Mouse (Mus musculus) embryonic facial prominence, embryonic 13.5 days (tissue): ENCODE data around the gene Tial1. TPM values are rescaled to one million over a fixed set of nuclear protein-coding genes. Genes with fewer than 3 reads are reported as not detected.

ENCODE experiments used
- ATAC-seq: fragments of 200-750 bp; cut with Nextera tagmentation; 2 replicates; pipeline ENCODE4 v1.8.0; 2017; ENCODE audit warnings: low read depth; ENCODE audit not compliant: insufficient number of reproducible peaks, insufficient read depth, low FRiP score, low TSS enrichment
- H3K27ac ChIP-seq: fragments of 300-500 bp; sonication (generic); 2 replicates; pipeline ENCODE4 v1.5.1; 2015; ENCODE audit warnings: moderate library complexity, mild to moderate bottlenecking, inconsistent platforms
- H3K27me3 ChIP-seq: fragments of 300-500 bp; sonication (generic); 2 replicates; pipeline ENCODE4 v1.6.1; 2015; ENCODE audit warnings: mild to moderate bottlenecking, inconsistent platforms
- H3K36me3 ChIP-seq: fragments of 300-500 bp; sonication (generic); 2 replicates; pipeline ENCODE4 v1.6.1; 2015; ENCODE audit warnings: mild to moderate bottlenecking, inconsistent platforms
- H3K4me1 ChIP-seq: fragments of 300-500 bp; sonication (generic); 2 replicates; pipeline ENCODE4 v1.6.1; 2015; ENCODE audit warnings: inconsistent platforms
- H3K4me2 ChIP-seq: fragments of 300-500 bp; sonication (generic); 2 replicates; pipeline ENCODE4 v1.6.1; 2015; ENCODE audit warnings: moderate library complexity, mild to moderate bottlenecking, inconsistent platforms
- H3K4me3 ChIP-seq: fragments of 300-500 bp; sonication (generic); 2 replicates; pipeline ENCODE4 v1.5.1; 2015; ENCODE audit warnings: mild to moderate bottlenecking, inconsistent platforms
- H3K9ac ChIP-seq: fragments of 300-500 bp; sonication (generic); 2 replicates; pipeline ENCODE4 v1.6.1; 2015; ENCODE audit warnings: mild to moderate bottlenecking, inconsistent platforms
- H3K9me3 ChIP-seq: fragments of 300-500 bp; sonication (generic); 2 replicates; pipeline ENCODE4 v1.6.1; 2016; ENCODE audit warnings: inconsistent platforms
- WGBS: fragments of 180-500 bp; shearing (Covaris S2); methylation state at CpG from one replicate; pipeline ENCODE4 v1.1.7; 2015; ENCODE audit warnings: mixed read lengths; 5-methylcytosine and 5-hydroxymethylcytosine counted together
- polyA plus RNA-seq: library from polyadenylated mRNA; unstranded; fragments of >200 nt; fragmentation: Nextera tagmentation; extraction: Ambion mirVana; gene quantifications from 2 replicates; pipeline ENCODE4 v1.2.1, GENCODE M21; 2015

Tial1 gene
- polyA plus RNA-seq, result 37.9 and 45.4 TPM in 2 replicates

DNA sequence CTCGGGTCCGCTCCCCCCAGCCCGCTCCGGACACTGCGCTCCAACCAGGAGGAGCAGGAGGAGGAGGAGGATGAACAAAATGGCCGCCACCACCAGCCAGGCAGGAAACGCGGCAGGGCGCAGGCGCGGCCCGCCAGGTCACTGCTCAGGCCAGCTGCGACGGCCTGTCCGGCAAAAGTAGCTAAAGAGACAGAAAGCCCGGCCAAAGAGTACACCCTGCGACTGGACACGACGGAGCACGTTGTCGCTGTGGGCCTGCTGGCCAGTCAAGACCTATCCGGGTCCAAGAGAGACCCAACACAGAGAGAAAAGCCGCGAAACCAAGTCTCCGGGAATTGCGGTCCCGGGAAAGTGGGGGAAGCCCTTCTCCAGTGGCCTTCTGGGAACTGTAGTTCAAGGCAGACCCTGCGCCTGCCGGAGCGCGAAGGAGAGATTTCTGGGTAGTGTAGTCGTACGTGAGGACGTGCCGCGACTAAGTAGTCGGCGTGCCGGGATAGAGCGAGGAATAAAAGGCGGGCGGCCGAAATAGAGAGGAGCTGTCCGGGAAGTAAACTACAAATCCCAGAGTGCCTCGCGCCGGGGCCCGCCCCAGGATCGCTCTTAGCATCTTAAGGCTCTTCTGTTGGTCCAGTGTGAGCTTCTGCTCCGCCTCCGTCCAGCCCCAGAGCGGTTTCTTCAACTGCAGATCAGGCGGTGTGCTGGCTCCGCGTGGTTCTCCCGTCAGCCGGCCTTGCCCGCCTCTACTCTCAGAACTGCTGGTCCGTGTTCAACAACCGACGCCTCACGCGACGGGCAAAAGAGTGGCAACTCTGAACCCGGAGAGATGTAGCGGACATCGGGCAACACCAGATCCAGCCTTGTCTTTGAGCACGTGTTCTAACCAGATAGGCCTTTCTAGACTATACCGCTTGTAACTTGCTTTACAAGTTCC, at the start of gene Tial1:
TSS of gene Tial1 (minus strand) at position 433 of the 931 bp plus-strand sequence.
- no peaks in the 10 kb centered on the region for H3K9me3 ChIP-seq
- ATAC-seq, result peak; percentile 99
- H3K9ac ChIP-seq, result peak within 1 kb of the TSS; percentile 86
- H3K27ac ChIP-seq, result peak within 1 kb of the TSS; percentile 96
- peaks cover 21% of the 10 kb centered on the region for H3K4me1 ChIP-seq
- peak within 1 kb of the TSS; percentile 85 for H3K4me2 ChIP-seq
- WGBS, result 1% methylated on average over 69 of the region's 69 CpGs
- H3K4me3 ChIP-seq, result peak within 1 kb of the TSS; percentile 90
- no peaks in the 10 kb centered on the region for H3K27me3 ChIP-seq
- H3K36me3 ChIP-seq, result no peaks in the 10 kb centered on the region

DNA sequence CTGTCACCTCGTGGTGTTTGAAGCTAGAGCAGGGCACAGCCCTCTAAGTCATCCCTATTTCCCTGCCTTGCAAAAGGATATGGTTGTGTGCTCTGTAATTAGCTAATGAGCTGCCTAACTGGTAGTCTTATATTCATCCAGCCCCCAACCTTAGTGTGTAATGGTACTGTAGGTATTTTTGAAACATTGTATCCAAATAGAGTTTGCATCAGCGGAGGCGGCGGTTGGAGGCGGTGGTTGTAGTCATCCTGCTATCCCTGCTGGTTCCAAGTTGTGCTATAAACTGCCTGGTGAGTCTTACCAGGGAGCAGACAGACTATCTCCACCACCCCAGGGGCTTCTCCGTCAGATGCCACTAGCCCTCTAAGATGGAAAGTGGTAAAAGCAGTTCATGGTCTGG, 42.6 kb upstream of the Tial1 start:
- Histone ChIP-seq H3K9me3 (no peaks in the 10 kb centered on the region), H3K27ac (no peak overlapping the region), H3K9ac (no peak overlapping the region), H3K4me1 (no peaks in the 10 kb centered on the region), H3K27me3 (no peaks in the 10 kb centered on the region), H3K4me2 (no peak overlapping the region), H3K36me3 (no peaks in the 10 kb centered on the region), H3K4me3 (no peak overlapping the region)
- ATAC-seq, result no peak
- WGBS, result 85% methylated on average over 6 of the region's 6 CpGs

DNA sequence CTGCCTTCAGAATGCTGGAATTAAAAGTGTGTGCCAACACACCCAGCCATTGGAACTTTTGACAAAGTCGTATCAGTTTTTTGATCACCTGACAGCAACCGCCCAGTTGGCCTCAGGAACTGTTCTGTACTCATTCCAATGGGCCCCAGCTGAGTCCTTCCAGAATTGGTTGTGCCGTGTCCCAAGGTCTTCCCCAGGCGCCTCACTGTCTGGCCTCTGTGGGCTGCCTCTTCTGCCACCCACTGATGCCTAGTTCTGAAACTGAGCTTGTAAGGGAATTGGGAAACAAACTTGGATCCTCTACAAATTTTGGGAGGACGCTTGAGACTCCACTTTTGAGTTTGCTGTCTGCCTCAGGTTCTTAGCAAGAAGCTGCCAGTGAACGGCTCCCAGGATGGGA, 38.3 kb upstream of the Tial1 start:
- Histone ChIP-seq H3K4me1 (no peaks in the 10 kb centered on the region), H3K4me3 (no peak overlapping the region), H3K27ac (no peak overlapping the region), H3K36me3 (no peaks in the 10 kb centered on the region), H3K4me2 (no peak overlapping the region), H3K9me3 (no peaks in the 10 kb centered on the region), H3K27me3 (no peaks in the 10 kb centered on the region), H3K9ac (no peak overlapping the region)
- 76% methylated on average over 6 of the region's 6 CpGs for WGBS
- no peak for ATAC-seq

DNA sequence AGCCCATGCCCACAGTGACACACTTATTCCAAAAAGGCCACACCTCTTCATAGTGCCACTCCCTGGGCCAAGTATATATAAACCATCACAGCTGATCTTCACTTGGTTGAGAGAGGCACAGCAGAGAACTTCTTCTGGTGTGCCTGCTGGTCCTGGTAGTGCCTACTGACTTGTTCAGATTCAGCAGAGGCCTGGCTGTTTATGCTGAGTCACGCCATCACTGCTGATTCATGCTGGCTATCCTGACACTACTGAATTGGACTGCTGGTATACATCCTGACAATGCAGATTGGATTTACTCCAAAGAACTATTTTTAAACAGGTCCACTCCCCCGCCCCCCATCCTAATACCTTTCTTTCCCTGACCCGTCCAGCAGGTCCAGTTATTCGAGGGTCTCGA, 33.0 kb upstream of the Tial1 start:
- ATAC-seq, result no peak
- H3K27ac ChIP-seq, result no peak overlapping the region
- H3K27me3 ChIP-seq, result no peaks in the 10 kb centered on the region
- no peaks in the 10 kb centered on the region for H3K4me1 ChIP-seq
- H3K9ac ChIP-seq, result no peak overlapping the region
- WGBS, result 90% methylated on average over 5 of the region's 5 CpGs
- H3K36me3 ChIP-seq, result no peaks in the 10 kb centered on the region
- no peak overlapping the region for H3K4me3 ChIP-seq
- no peak overlapping the region for H3K4me2 ChIP-seq
- H3K9me3 ChIP-seq, result no peaks in the 10 kb centered on the region

DNA sequence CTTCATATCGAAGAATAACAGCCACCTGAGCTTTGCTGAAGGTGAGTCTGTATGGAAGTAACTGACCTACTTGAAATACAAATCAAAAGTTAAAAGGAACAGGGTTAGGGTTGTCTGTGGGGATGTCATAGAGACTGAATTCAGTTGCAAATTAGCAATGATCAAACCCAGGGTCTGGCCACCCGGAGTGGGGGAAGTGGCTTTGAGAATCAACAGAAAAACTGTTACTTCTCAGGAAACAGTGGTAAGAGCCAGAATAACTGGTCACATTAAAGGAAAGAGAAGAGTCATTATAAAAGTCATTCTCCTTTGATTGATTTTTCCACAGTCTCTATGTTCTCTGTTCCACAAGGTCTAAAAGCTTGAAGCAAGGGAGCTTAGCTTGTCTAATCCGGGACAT, 27.5 kb upstream of the Tial1 start:
- Histone ChIP-seq H3K4me1 (no peaks in the 10 kb centered on the region), H3K9me3 (peaks cover 19% of the 10 kb centered on the region), H3K9ac (no peak overlapping the region), H3K27me3 (no peaks in the 10 kb centered on the region), H3K4me3 (no peak overlapping the region), H3K27ac (no peak overlapping the region), H3K4me2 (no peak overlapping the region), H3K36me3 (no peaks in the 10 kb centered on the region)
- WGBS, result 92% methylated on average over 3 of the region's 3 CpGs
- no peak for ATAC-seq

DNA sequence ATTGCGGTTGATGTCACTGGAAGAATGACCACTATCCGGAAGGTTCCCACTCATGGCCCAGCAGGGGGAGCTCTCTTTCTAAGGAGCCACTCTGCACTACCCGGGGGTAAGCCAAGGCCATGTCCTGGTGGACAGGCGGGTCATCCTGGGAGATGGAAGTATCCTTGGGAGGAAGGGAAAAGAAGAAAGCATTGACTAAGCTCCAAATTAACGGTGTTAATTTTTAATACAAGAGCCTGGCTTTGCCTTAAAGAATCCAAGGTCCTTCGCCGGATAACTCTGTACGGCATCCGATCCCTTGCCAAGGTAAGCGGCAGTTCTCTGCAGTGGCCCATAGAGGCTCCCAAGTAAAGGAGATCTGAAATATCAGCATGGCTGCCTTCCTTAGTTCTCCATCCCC, 12.8 kb upstream of the Tial1 start:
- Histone ChIP-seq H3K4me1 (no peaks in the 10 kb centered on the region), H3K27ac (no peak overlapping the region), H3K4me3 (no peak overlapping the region), H3K9ac (no peak overlapping the region), H3K36me3 (no peaks in the 10 kb centered on the region), H3K27me3 (no peaks in the 10 kb centered on the region), H3K4me2 (peak overlapping the region; percentile 47), H3K9me3 (peaks cover 8% of the 10 kb centered on the region; the same call in 1 of the 2 replicates)
- ATAC-seq, result no peak
- WGBS, result 39% methylated on average over 10 of the region's 10 CpGs

DNA sequence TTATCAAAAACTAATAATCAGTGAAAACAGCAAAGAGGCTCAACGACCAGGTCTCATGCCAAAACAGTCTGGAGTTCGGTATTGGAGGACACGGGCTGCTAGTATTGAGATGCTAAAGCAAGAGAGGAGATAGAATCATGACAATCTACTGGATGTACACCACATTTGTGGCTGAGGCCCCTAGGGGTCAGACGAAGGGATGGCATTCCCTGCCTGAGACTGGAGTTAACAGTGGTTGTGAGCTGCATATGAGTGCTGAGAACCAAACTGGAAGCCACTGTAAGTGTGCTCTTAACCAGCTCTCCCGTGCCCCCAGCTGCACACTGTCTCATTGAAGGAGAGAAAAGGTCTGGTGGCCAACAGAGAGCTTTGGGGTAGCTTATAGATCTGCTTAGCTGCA, 889 bp upstream of the Tial1 start:
- no peaks in the 10 kb centered on the region for H3K36me3 ChIP-seq
- H3K9me3 ChIP-seq, result no peaks in the 10 kb centered on the region
- no peak for ATAC-seq
- H3K27me3 ChIP-seq, result no peaks in the 10 kb centered on the region
- WGBS, result 65% methylated on average over 5 of the region's 5 CpGs
- 0 out of 2 replicates have a peak overlapping the region, but pooled peaks have one; percentile 86 for H3K9ac ChIP-seq
- H3K27ac ChIP-seq, result no peak overlapping the region
- H3K4me1 ChIP-seq, result peaks cover 20% of the 10 kb centered on the region
- H3K4me3 ChIP-seq, result peak overlapping the region; percentile 90
- H3K4me2 ChIP-seq, result peak overlapping the region; percentile 85

DNA sequence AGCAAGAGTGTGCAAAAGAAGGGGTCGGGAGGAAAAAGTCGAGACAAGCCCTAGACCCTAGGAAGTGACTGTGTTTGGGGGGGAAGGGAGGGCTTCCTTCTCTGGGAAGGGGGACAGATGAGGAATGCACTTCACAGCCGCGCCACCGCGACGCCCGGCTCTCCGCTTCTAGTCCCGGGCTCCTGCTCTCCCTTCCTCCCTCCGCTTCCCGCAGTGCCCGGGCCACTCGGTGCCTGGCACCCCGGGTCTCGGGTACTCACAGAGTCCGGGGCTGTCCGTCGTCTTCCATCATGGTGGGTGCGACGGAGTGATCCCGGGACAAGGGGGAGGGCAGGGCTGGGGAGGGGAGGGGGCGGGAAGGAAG, 670 bp downstream of the Tial1 start:
- under 1% methylated on average over 22 of the region's 23 CpGs for WGBS
- Histone ChIP-seq H3K9ac (peak overlapping the region; percentile 86), H3K27ac (peak overlapping the region; percentile 96), H3K4me1 (peaks cover 21% of the 10 kb centered on the region), H3K27me3 (no peaks in the 10 kb centered on the region), H3K9me3 (no peaks in the 10 kb centered on the region), H3K36me3 (no peaks in the 10 kb centered on the region), H3K4me2 (peak overlapping the region; percentile 85), H3K4me3 (peak overlapping the region; percentile 90)
- peak; percentile 8; the same call in 1 of the 2 replicates for ATAC-seq

DNA sequence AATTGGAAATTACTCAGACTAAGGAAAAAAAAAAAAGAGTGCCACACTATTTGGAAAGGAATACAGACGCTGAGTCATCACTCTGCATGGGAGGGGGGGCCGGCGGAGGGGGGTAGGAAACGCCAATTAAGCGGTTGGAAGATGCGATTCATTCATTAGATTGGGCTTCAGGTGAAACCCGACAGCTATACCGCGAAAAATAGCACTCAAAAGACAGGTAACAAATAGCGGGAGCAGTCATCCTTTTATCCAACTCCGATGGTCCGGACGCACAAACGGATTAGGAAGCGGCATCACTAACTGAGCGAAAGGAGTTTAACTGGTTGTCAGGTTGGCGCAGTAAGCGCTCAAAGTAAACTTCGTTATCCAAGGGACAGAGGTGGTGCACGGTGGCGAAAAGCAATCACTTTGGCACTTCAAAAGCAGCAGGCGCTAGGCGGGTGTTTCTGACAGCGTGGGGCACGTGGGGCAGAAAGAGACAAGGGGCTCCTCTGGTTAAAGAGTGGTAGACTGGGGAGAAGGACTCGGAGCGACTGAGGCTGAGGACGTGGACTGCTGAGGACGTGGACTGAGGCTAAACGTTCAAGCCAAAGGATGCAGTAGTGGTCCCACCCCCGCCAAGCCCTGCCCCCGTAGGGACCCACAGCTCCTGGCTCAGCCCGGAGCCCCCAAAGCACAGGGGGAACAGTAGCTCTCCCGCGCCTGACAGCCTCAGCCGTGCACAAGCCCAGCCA, 1.2 kb downstream of the Tial1 start:
- Histone ChIP-seq H3K4me3 (peak overlapping the region; percentile 90), H3K27me3 (no peaks in the 10 kb centered on the region), H3K27ac (peak overlapping the region; percentile 96), H3K9ac (peak overlapping the region; percentile 86), H3K9me3 (no peaks in the 10 kb centered on the region), H3K36me3 (no peaks in the 10 kb centered on the region), H3K4me2 (peak overlapping the region; percentile 85), H3K4me1 (peaks cover 21% of the 10 kb centered on the region)
- no peak for ATAC-seq
- WGBS, result 1% methylated on average over 36 of the region's 36 CpGs

DNA sequence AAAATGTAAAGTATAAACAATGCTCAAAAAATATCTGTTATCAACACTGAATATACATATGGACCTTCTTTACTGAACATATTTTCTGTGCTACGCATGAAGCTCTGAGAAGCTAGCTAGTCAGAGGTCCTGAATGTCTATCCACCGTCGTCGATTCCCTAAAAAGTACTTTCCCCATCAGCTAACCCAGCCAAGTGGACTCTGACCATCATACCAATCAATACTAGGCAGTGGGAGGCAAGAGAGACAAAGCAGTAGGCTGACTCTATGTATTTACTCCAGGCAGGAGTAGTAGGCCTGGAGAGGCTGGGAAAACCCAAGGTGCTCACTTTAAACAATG, 1.8 kb downstream of the Tial1 start:
- Histone ChIP-seq H3K27ac (no peak overlapping the region), H3K27me3 (no peaks in the 10 kb centered on the region), H3K4me2 (peak overlapping the region; percentile 85), H3K36me3 (no peaks in the 10 kb centered on the region), H3K4me1 (peaks cover 21% of the 10 kb centered on the region), H3K4me3 (peak overlapping the region; percentile 90), H3K9me3 (no peaks in the 10 kb centered on the region), H3K9ac (peak overlapping the region; percentile 86)
- WGBS, result 13% methylated on average over 4 of the region's 4 CpGs
- no peak for ATAC-seq

DNA sequence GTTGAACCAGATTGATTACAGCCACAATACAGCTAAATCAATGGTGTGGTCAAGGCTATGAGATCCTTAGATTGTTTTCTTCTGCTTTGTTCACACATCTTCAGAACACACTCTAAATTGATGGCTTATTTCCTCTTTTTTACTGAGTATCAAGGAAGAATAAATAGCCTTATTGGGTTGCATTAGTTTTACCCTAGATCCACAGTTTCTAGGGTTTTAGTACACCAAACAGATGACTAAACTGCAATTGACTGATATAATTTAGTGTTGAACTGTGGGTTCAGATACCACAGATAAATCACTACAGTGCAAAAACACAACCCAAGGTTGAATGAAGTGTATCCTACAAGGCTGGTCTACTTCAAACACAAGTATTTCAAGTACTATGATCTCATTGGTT, 3.5 kb downstream of the Tial1 start:
- peaks cover 16% of the 10 kb centered on the region for H3K36me3 ChIP-seq
- no peaks in the 10 kb centered on the region for H3K27me3 ChIP-seq
- H3K4me1 ChIP-seq, result peaks cover 21% of the 10 kb centered on the region
- no peaks in the 10 kb centered on the region for H3K9me3 ChIP-seq
- no peak overlapping the region for H3K9ac ChIP-seq
- H3K27ac ChIP-seq, result no peak overlapping the region
- no peak overlapping the region for H3K4me2 ChIP-seq
- H3K4me3 ChIP-seq, result no peak overlapping the region
- ATAC-seq, result no peak

DNA sequence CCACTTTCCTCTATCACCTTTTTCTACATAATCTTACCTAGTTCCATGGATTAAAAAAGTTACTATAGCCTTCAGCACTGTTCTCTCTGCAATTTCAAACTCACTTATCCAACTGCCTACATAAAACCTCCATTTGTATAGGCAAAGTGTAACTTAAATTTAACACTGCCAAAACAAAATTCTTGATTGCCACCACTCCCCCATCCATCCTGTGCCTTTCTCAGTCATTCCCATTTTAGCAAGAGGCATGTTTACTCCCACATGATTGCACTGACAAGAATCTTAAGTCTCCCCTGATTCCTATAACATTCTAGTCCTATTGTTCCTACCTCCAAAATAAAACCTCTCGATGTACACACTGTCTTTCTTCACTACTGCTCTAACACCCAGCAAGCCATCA, 8.8 kb downstream of the Tial1 start:
- no peaks in the 10 kb centered on the region for H3K9me3 ChIP-seq
- H3K27me3 ChIP-seq, result no peaks in the 10 kb centered on the region
- no peak for ATAC-seq
- H3K4me3 ChIP-seq, result no peak overlapping the region
- no peak overlapping the region for H3K4me2 ChIP-seq
- H3K27ac ChIP-seq, result no peak overlapping the region
- no peak overlapping the region for H3K9ac ChIP-seq
- H3K4me1 ChIP-seq, result peaks cover 4% of the 10 kb centered on the region; the same call in 1 of the 2 replicates
- WGBS, result 85% methylated on average over 1 of the region's 1 CpGs
- peaks cover 51% of the 10 kb centered on the region for H3K36me3 ChIP-seq
